ENCODE assay signal across 35 mouse cellular contexts in genomic region chr6:50237963-50238362, GRCm38 (mm10).
"Had no signal": no experiment of that assay in that cellular context is flagged by ENCODE, and none has a peak within 500 bp of the region (broad histone marks: within the 10 kb centered on the region; RNA-seq: fewer than 3 reads in every experiment).

No protein-coding gene starts in this region.

- H3K9ac ChIP-seq: heart, embryonic 12.5 days; heart, embryonic 13.5 days; heart, embryonic 15.5 days; hindbrain, embryonic 12.5 days; hindbrain, embryonic 13.5 days; hindbrain, embryonic 14.5 days; hindbrain, embryonic 15.5 days; intestine, embryonic 15.5 days; kidney, embryonic 15.5 days had no signal

- H3K4me2 ChIP-seq: heart, embryonic 11.5 days; heart, embryonic 12.5 days; heart, embryonic 13.5 days; heart, embryonic 15.5 days; hindbrain, embryonic 12.5 days; hindbrain, embryonic 13.5 days; hindbrain, embryonic 14.5 days; hindbrain, embryonic 15.5 days; intestine, embryonic 15.5 days; kidney, embryonic 15.5 days had no signal

- H3K27ac ChIP-seq: heart, embryonic 10.5 days; heart, embryonic 13.5 days; heart, embryonic 15.5 days; hindbrain, embryonic 10.5 days; hindbrain, embryonic 12.5 days; hindbrain, embryonic 13.5 days; hindbrain, embryonic 14.5 days; hindbrain, embryonic 15.5 days; hindbrain, postnatal 0 days; intestine, embryonic 15.5 days; kidney, embryonic 15.5 days; kidney, postnatal 0 days; layer of hippocampus, adult 2 months had no signal

- H3K36me3 ChIP-seq: heart, embryonic 10.5 days; heart, embryonic 12.5 days; heart, embryonic 13.5 days; heart, embryonic 15.5 days; hindbrain, embryonic 10.5 days; hindbrain, embryonic 12.5 days; hindbrain, embryonic 13.5 days; hindbrain, embryonic 15.5 days; intestine, embryonic 15.5 days; kidney, embryonic 15.5 days had no signal

- H3K4me1 ChIP-seq: heart, embryonic 12.5 days; heart, embryonic 13.5 days; hindbrain, embryonic 10.5 days; hindbrain, embryonic 12.5 days; hindbrain, embryonic 13.5 days; hindbrain, embryonic 15.5 days; intestine, embryonic 15.5 days; kidney, embryonic 15.5 days had no signal

- ATAC-seq: hindbrain, embryonic 16.5 days; hindbrain, postnatal 0 days; inflammation-experienced regulatory T-cells, adult 6 months; intestine, embryonic 15.5 days; intestine, embryonic 16.5 days; intestine, postnatal 0 days had no signal

- H3K27me3 ChIP-seq: heart, embryonic 12.5 days; heart, embryonic 13.5 days; heart, embryonic 15.5 days; hindbrain, embryonic 12.5 days; hindbrain, embryonic 13.5 days; hindbrain, embryonic 15.5 days; intestine, embryonic 15.5 days; kidney, embryonic 15.5 days had no signal

- H3K4me3 ChIP-seq: heart, embryonic 10.5 days; heart, embryonic 12.5 days; heart, embryonic 13.5 days; heart, embryonic 15.5 days; hindbrain, embryonic 10.5 days; hindbrain, embryonic 12.5 days; hindbrain, embryonic 13.5 days; hindbrain, embryonic 15.5 days; intestine, embryonic 15.5 days; kidney, embryonic 15.5 days; layer of hippocampus, adult 2 months had no signal

- DNase-seq: heart, postnatal 10 days; heart, postnatal 14 days; heart, postnatal 36 days; heart, postnatal 4 days; kidney, adult 11 months; kidney, adult 18-20 months; kidney, adult 2 months; kidney, adult 8-10 months; kidney, adult 9 months; kidney, postnatal 10 days; kidney, postnatal 14 days; kidney, postnatal 25 days; kidney, postnatal 36 days; kidney, postnatal 4 days; layer of hippocampus, adult 9-11 months; layer of hippocampus, postnatal 36 days had no signal

- H3K9me3 ChIP-seq: heart, embryonic 10.5 days; heart, embryonic 12.5 days; heart, embryonic 13.5 days; heart, embryonic 15.5 days; hindbrain, embryonic 10.5 days; hindbrain, embryonic 12.5 days; hindbrain, embryonic 13.5 days; hindbrain, embryonic 15.5 days; intestine, embryonic 15.5 days; kidney, embryonic 15.5 days had no signal
